In the genomic region with DNA sequence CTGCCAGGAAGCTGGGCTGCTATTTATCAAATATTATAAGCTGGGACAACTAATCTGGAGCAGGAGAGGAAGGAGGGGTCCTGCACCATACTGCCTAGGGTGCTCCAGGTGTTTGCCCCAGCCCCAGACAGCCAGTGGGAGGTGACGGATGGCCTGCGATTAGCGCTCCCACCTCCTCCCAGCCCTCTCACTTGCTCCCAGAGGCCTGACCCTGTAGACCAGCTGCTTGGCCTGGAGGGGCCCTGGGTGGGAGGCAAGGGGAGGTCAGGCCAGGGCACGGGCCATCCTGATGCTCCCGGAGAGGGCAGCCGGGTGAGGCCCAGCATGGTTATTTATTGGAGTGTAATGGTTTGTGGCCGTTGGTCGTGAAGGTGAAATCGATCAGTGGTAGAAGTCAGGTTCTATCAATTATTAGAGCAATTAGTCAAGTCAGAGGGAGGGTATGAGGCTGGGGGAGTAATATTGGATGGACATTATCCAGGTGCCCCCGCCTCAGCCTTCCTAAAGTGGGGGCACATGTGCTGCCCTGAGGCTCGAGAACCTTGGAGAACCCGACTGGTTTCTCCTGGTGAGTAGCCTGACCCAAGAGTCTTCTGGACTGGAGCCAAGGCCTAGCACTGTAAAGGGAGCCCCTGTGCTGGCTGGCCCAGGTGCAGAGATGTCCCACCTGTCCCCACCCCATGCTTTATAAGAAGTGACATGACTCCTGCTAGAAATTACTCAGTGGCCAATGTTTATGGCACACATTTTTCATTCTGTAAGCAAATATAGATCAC, we compare ENCODE assay signal across 18 mouse cellular contexts.
A peak's percentile ranks its signal among the peaks of the same experiment; 100 is the strongest.
DNase-seq lines count a peak whose midpoint lies in the region; ATAC-seq and TF ChIP-seq lines count a peak whose summit lies in the region.
"Had no signal": no experiment of that assay in that cellular context is flagged by ENCODE, and none has a peak within 500 bp of the region (broad histone marks: within the 10 kb centered on the region; RNA-seq: fewer than 3 reads in every experiment).

No protein-coding gene starts in this region.

- peaks cover 12% of the 10 kb centered on the region for H3K4me1 ChIP-seq in embryonic facial prominence, embryonic 10.5 days
- no peaks in the 10 kb centered on the region for H3K4me1 ChIP-seq in hindbrain, postnatal 0 days (ENCODE audit: insufficient read depth, low read length)

- H3K9ac ChIP-seq in hindbrain, postnatal 0 days (replicated peaks; ENCODE audit: low read length), result no peak overlapping the region
- H3K9ac ChIP-seq: embryonic facial prominence, embryonic 12.5 days had no signal

- WGBS in embryonic facial prominence, embryonic 10.5 days, result 72% methylated on average over 12 of the region's 12 CpGs
- WGBS in hindbrain, postnatal 0 days, result 70% methylated on average over 12 of the region's 12 CpGs

- no peaks in the 10 kb centered on the region for H3K9me3 ChIP-seq in embryonic facial prominence, embryonic 10.5 days
- no peaks in the 10 kb centered on the region for H3K9me3 ChIP-seq in hindbrain, postnatal 0 days (ENCODE audit: low read length)
- H3K9me3 ChIP-seq: embryonic facial prominence, embryonic 12.5 days; G1E; megakaryocyte, embryonic 14.5 days had no signal

- no peak for TF ChIP-seq CTCF in hindbrain, postnatal 0 days (IDR thresholded peaks at IDR 0.05; ENCODE audit: low read depth)
- no peak for TF ChIP-seq CTCF in layer of hippocampus, adult 2 months (conservative IDR thresholded peaks at IDR 0.05)

- H3K27me3 ChIP-seq in embryonic facial prominence, embryonic 10.5 days (replicated peaks; ENCODE audit: low read depth, poor library complexity, severe bottlenecking), result no peaks in the 10 kb centered on the region
- no peaks in the 10 kb centered on the region for H3K27me3 ChIP-seq in hindbrain, postnatal 0 days (ENCODE audit: insufficient read depth, low read length)
- H3K27me3 ChIP-seq: embryonic facial prominence, embryonic 12.5 days; megakaryocyte, embryonic 14.5 days had no signal

- ATAC-seq in hindbrain, postnatal 0 days, result peak; percentile 32; the same call in 1 of the 2 replicates
- ATAC-seq: CD4-positive, CD25-positive, alpha-beta regulatory T cell, adult 4 months; forebrain, embryonic 16.5 days; inflammation-experienced regulatory T-cells, adult 6 months had no signal

- H3K27ac ChIP-seq in embryonic facial prominence, embryonic 10.5 days (replicated peaks), result no peak overlapping the region
- H3K27ac ChIP-seq in hindbrain, postnatal 0 days, result no peak overlapping the region
- no peak overlapping the region for H3K27ac ChIP-seq in layer of hippocampus, adult 2 months
- H3K27ac ChIP-seq: embryonic facial prominence, embryonic 12.5 days had no signal

- peak; percentile 48 for DNase-seq in embryo, embryonic 10 days (ENCODE audit: low spot score)
- no peak for DNase-seq in embryo, embryonic 11 days
- DNase-seq in kidney, postnatal 10 days, result peak; percentile 11
- DNase-seq in kidney, postnatal 25 days, result no peak
- peak; percentile 22 for DNase-seq in embryonic facial prominence, embryonic 10.5 days (ENCODE audit: low spot score)
- DNase-seq in hindbrain, postnatal 0 days (ENCODE audit: low spot score), result no peak
- no peak for DNase-seq in layer of hippocampus, adult 2 months (ENCODE audit: low spot score in 2 of 2)
- no peak for DNase-seq in cerebellum, postnatal 25 days
- DNase-seq: lung, adult 2 months; spleen, adult 18-20 months; thymus, adult 18-20 months had no signal

- H3K4me3 ChIP-seq in embryonic facial prominence, embryonic 10.5 days, result no peak overlapping the region
- H3K4me3 ChIP-seq in hindbrain, postnatal 0 days (ENCODE audit: low read length), result no peak overlapping the region
- no peak overlapping the region for H3K4me3 ChIP-seq in layer of hippocampus, adult 2 months
- H3K4me3 ChIP-seq: embryonic facial prominence, embryonic 12.5 days; megakaryocyte, embryonic 14.5 days had no signal

- H3K36me3 ChIP-seq in embryonic facial prominence, embryonic 10.5 days (replicated peaks), result no peaks in the 10 kb centered on the region; the same call in 1 of the 2 replicates
- no peaks in the 10 kb centered on the region; the same call in none of the 2 replicates for H3K36me3 ChIP-seq in hindbrain, postnatal 0 days (ENCODE audit: insufficient read depth, low read length)
- H3K36me3 ChIP-seq: embryonic facial prominence, embryonic 12.5 days had no signal

- no peak overlapping the region for H3K4me2 ChIP-seq in hindbrain, postnatal 0 days (ENCODE audit: low read depth, low read length)
- H3K4me2 ChIP-seq: embryonic facial prominence, embryonic 12.5 days; liver, embryonic 11.5 days had no signal

Comparison
In these comparisons a context has a peak if more than half of its experiments do, and no peak if none do; other contexts are left out.
1. DNase-seq: peak in embryo, embryonic 10 days (single experiment), kidney, postnatal 10 days (single experiment) and embryonic facial prominence, embryonic 10.5 days (single experiment); none in embryo, embryonic 11 days (single experiment), kidney, postnatal 25 days (0 of 2), hindbrain, postnatal 0 days (single experiment), layer of hippocampus, adult 2 months (0 of 2) and cerebellum, postnatal 25 days (0 of 2).